Mouse (Mus musculus): ENCODE measurements at regions not wholly inside any gene's neighbourhood (a gene's known extent, or its start where the extent isn't known, plus 50 kb on each side); places are given as distances from the start of the nearest gene placed in this dataset.

DNA sequence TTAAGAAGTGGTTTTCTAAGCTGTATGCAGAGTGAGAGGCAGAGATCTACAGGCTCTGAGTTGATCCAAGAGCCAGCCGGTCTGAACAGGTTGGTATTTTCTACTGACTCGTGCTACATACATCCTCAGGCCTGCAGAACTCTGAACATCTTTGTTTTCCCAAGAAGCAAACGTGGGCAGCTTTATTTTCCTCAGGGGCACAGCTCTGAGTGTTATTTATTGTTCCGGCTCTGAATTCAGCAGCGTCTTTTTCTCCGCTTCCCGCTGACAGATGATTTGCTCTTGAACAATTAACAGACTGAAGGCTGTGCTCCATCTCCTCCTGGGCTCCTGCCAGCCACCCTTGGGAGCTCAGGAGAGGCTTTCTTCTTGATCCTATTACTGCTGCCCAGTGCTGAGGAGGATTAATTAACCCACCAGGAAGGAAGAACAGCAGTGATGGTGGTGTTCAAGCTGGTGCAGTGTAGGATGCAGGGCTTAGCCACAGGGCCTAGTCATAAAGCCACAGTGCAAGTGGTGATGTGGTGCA lies 63.5 kb upstream of the Camk1g start:
- no peak overlapping the region for H3K27ac ChIP-seq
- peaks cover 7% of the 10 kb centered on the region for H3K4me1 ChIP-seq
- H3K4me3 ChIP-seq: no peak overlapping the region
- H3K36me3 ChIP-seq: no peaks in the 10 kb centered on the region
- ATAC-seq (ENCODE audit: insufficient number of reproducible peaks, low FRiP score, low TSS enrichment, low read depth): no peak
- no peak overlapping the region for H3K4me2 ChIP-seq
- H3K27me3 ChIP-seq: no peaks in the 10 kb centered on the region
- WGBS: 29% methylated on average over 7 of the region's 7 CpGs
- H3K9ac ChIP-seq: no peak overlapping the region
- no peaks in the 10 kb centered on the region for H3K9me3 ChIP-seq

DNA sequence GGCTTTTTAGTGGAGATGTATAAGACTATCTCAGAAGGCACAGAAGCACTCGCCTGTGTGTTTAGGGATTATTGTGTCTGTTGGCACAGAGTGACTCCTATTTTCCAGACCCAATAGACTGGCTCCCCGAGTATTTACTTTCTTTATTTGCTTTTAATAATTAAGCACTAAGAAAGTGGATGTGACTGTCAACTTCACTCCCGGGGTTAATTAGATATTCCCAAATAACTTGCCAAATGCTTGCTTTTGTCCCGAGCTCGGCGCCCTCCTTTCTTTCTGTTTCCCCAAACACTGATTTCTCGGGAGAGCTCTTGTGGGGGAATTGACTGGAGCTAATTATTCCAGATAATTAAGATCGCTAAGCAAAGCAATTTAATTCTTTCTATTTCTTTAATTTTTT lies 60.1 kb upstream of the Camk1g start:
- WGBS: 61% methylated on average over 8 of the region's 8 CpGs
- no peaks in the 10 kb centered on the region for H3K36me3 ChIP-seq
- H3K27ac ChIP-seq: no peak overlapping the region
- no peak overlapping the region for H3K4me2 ChIP-seq
- no peak overlapping the region for H3K9ac ChIP-seq
- no peaks in the 10 kb centered on the region for H3K9me3 ChIP-seq
- H3K4me1 ChIP-seq: peaks cover 7% of the 10 kb centered on the region
- H3K27me3 ChIP-seq: no peaks in the 10 kb centered on the region
- no peak for ATAC-seq (ENCODE audit: insufficient number of reproducible peaks, low FRiP score, low TSS enrichment, low read depth)
- H3K4me3 ChIP-seq: no peak overlapping the region

- ATAC-seq (ENCODE audit: insufficient number of reproducible peaks, low FRiP score, low TSS enrichment, low read depth): no peak
- Histone ChIP-seq H3K4me2 (no peak overlapping the region), H3K27ac (no peak overlapping the region), H3K9me3 (no peaks in the 10 kb centered on the region), H3K27me3 (no peaks in the 10 kb centered on the region), H3K36me3 (no peaks in the 10 kb centered on the region), H3K9ac (no peak overlapping the region), H3K4me3 (no peak overlapping the region), H3K4me1 (peaks cover 10% of the 10 kb centered on the region; the same call in 1 of the 2 replicates)
- 56% methylated on average over 8 of the region's 8 CpGs for WGBS
These were observed 53.6 kb upstream of the Camk1g start for GRCm38 (mm10) chr1:193423653-193424075.

DNA sequence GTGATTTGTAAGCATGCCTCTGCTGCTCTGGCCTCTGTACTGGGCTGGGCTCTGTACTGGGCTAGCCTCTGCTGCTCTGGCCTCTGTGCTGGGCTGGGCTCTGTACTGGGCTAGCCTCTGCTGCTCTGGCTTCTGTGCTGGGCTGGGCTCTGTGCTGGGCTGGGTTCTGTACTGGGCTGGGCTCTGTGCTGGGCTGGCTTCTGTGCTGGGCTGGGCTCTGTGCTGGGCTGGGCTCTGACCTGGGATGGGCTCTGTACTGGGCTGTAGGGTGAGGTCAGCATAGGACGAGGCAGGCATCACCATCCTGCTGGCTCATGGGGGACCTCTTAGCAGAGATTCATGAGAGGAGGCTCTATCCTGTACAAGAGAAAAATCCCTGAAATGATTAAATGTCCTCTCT lies 52.8 kb upstream of the Camk1g start:
- no peak overlapping the region for H3K27ac ChIP-seq
- H3K4me3 ChIP-seq: no peak overlapping the region
- H3K36me3 ChIP-seq: no peaks in the 10 kb centered on the region
- H3K27me3 ChIP-seq: no peaks in the 10 kb centered on the region
- no peak for ATAC-seq (ENCODE audit: insufficient number of reproducible peaks, low FRiP score, low TSS enrichment, low read depth)
- H3K4me2 ChIP-seq: no peak overlapping the region
- no peak overlapping the region for H3K9ac ChIP-seq
- H3K9me3 ChIP-seq: no peaks in the 10 kb centered on the region
- H3K4me1 ChIP-seq: peaks cover 10% of the 10 kb centered on the region; the same call in 1 of the 2 replicates
- 56% methylated on average over 1 of the region's 1 CpGs for WGBS

DNA sequence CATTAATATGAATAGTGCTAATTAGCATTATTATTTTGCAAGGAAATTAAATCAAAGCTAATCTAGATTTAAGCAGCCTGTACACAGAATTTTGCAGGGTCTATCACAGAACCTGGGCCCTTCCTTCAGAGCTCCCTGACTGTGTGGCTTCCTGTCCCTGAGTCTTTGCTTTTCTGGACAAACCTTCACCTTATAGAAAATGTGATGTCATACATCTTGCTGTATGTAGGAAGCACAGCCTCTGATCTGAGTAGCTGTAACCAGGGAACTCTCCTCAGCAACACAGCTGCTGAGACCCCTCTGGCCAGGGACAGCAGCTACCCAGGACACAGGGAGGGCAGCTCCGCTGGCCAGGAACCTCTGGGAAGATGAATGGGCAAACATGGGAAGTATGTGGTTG lies 51.7 kb upstream of the Camk1g start:
- Histone ChIP-seq H3K27me3 (no peaks in the 10 kb centered on the region), H3K4me1 (peaks cover 10% of the 10 kb centered on the region; the same call in 1 of the 2 replicates), H3K36me3 (no peaks in the 10 kb centered on the region), H3K9ac (no peak overlapping the region), H3K27ac (no peak overlapping the region), H3K9me3 (no peaks in the 10 kb centered on the region), H3K4me3 (no peak overlapping the region), H3K4me2 (no peak overlapping the region)
- no peak for ATAC-seq (ENCODE audit: insufficient number of reproducible peaks, low FRiP score, low TSS enrichment, low read depth)
- 85% methylated on average over 1 of the region's 1 CpGs for WGBS

DNA sequence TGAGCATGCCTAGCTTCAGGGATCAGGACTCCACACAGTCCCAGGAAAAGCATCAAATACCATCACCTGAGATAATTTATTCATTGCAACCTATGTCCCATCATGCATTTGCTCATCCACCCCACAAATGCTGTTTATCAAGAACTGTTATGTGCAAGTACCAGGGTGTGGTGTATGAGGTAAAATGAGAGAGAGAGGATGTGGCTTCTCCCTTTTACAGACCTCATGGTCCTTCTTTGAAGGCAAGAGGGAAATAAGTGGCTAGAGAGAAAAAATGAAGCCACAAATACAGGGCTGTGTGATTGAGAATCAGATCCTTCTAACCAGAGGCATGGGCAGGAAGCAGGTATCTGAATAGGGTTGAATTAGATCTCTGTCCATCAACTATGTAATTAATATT lies 51.3 kb upstream of the Camk1g start:
- no peaks in the 10 kb centered on the region for H3K9me3 ChIP-seq
- no peak for ATAC-seq (ENCODE audit: insufficient number of reproducible peaks, low FRiP score, low TSS enrichment, low read depth)
- H3K27ac ChIP-seq: no peak overlapping the region
- H3K4me1 ChIP-seq: peaks cover 10% of the 10 kb centered on the region; the same call in 1 of the 2 replicates
- no peak overlapping the region for H3K4me3 ChIP-seq
- no peak overlapping the region for H3K9ac ChIP-seq
- no peaks in the 10 kb centered on the region for H3K27me3 ChIP-seq
- H3K36me3 ChIP-seq: no peaks in the 10 kb centered on the region
- H3K4me2 ChIP-seq: no peak overlapping the region

MicroRNAs in the stretch of these regions (microRNA counts, 519-probe panel; counts per million panel counts)
- microRNA mmu-miR-205: 4,964 counts per million, percentile 99 among the panel's probes with 10 or more counts

Small RNA genes in the stretch of these regions (microRNA-seq; reads per million reads assigned to microRNA genes)
- 17,649 reads per million, percentile 96 among the genes with 10 or more reads in this experiment for gene Mir205
